Mouse (Mus musculus): ENCODE data around the gene Pcgf6. TPM values are rescaled to one million over a fixed set of nuclear protein-coding genes. Genes with fewer than 3 reads are reported as not detected.
"Not testable (repeated sequence)": the region's sequence is repeated elsewhere in the genome, so short reads cannot be mapped to it uniquely, and the experiment has no call there.

Gene Pcgf6
- total RNA-seq, 2 experiments from 2014 or later, result 3.4 to 4.1 TPM

DNA sequence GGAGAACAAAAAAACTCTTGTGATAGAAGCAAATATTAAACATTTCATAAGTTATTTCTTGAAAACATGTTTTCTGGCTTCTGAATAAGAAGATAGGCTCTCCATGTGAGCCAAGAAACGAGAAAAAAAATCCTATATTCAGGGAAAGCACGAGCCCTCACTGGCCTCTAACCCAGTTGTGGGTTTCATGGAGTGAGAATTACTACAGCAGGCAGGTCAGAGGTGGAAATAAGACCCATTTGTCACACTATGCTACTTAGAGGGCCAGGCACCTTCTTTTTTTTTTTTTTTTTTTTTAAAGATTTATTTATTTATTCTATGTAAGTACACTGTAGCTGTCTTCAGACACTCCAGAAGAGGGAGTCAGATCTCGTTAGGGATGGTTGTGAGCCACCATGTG is 50.3 kb downstream of the Pcgf6 start:
- DNase-seq; intact Hi-C loops (cut with DNase I): not testable (repeated sequence)

DNA sequence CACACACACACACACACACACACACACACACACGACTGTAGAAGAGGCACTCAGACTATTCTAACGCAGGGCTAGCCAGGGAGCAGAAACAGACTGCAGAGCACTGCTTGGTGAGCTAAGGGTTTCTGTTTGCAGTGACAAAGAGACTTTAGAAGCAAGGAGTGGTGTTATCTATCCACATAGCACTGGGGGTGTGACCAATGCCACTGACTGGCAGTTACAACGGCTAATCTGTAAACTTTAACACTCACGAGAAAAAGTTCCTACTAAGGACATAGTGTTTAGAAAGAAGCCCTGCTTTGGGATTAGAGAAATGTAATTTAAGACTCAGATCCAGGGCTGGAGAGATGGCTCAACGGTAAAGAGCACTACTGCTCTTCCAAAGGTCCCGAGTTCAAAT is 51.0 kb downstream of the Pcgf6 start:
- intact Hi-C loops (cut with DNase I), result no loop called here
- no peak for DNase-seq

DNA sequence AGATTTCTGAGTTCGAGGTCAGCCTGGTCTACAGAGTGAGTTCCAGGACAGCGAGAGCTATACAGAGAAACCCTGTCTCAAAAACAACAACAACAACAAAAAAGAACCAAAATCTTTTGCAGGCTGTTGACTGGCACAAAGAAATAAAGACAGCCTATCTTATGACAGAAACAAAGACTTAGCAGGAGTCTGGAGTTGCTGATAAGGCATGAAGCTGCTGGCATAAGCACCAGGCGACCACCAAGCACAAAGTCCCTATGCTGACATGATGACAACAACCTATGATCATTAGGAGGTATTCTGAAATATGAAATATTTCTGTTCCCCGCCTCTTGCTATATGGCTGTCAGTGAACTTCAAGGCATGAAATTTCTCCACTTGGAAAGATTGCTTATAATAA is 51.8 kb downstream of the Pcgf6 start:
- intact Hi-C loops (cut with DNase I), result no loop called here
- DNase-seq, result no peak

DNA sequence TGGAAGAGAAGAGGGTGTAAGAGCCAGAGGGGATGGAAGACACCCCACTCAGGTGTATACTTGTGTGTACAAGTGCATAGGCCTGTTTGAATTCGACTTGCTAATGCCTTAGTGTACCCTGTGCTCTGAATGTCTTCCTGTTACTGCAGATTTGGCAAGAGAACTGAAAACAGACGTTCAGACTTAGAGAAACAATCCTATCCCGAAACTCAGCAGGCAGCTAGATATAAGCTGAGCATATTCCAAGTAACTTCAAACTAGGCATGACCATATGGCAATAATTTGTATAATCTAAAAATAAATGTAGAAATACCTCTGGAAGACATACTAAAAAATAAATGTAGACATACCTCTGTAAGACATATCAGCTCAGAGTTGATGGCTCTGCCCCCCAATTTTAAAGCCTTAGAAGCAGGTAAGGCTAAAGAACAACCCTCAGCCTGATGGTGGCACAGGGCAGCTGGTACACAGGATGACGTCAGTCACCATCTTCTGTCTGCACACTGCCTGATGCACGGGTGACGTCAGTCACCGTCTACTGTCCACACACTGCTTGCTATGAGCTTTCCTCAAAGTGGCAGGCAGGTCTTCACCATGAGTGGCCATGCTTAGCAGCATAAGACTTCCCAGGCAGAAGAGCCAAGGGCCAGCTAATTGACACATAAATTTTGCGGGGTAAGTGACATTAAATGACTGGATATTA is 52.4 kb downstream of the Pcgf6 start:
- intact Hi-C loops (cut with DNase I), result no loop called here
- DNase-seq, result no peak

DNA sequence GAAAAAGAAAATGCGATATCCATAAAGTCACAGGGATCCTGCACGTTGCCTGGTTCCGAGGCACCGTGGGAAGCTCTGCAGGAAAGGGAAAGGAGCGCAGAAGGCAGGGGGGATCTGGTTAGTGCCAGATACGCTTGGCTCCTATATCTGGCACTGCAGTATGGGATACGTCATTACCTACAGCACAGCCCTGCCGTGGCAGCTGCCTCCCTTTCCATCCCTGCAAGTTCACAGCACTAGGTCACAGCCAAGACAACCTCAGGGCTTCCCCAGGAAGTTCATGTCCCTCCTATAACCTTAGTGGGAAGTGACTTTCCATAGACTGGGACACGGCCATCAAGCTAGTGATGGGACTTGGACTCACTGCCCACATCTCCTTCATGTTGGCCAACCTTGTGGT is 54.6 kb downstream of the Pcgf6 start:
- no peak for DNase-seq
- intact Hi-C loops (cut with DNase I), result no loop called here

DNA sequence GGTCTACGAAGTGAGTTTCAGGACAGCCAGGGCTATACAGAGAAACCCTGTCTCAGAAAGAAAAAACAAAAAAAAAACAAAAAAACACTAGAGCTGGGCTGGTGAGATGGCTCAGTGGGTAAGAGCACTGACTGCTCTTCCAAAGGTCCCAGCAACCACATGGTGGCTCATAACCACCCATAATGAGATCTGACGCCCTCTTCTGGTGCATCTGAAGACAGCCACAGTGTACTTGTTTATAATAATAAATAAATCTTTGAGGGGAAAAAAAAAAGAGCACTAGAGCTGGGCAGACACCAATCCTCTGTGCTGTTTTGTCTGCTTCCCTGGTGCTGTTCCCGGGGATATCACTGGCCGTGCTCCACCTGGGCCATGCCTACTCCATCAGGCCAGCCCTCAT is 58.4 kb downstream of the Pcgf6 start:
- intact Hi-C loops (cut with DNase I), result loop anchor here (5.0 kb wide), 1 partner anchor 230 kb away; the partner anchor contains the start of gene Cnnm2
- DNase-seq, result not testable (repeated sequence)

DNA sequence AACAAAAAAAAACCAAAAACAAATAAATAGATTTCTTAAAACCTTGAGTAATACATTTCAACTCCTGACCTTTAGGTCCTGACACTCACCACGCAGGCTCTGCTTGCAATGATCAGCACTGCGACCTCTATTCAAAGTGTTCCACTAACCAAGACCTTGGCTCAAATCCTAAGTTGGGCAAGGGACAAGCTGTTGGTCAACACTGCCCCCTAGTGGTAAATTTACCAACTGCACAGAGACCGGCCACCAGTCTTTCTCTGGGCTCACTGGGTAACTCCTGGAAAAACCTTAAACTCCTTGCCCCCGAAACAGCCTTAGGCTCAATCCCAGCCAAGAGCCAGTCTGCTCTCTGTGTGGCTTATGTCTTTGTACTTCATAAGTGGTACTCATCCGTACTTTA is 59.6 kb downstream of the Pcgf6 start:
- intact Hi-C loops (cut with DNase I), result loop anchor here (1.0 to 5.0 kb wide), 2 partner anchors 115 to 229 kb away; partner anchors contain the start of gene Cnnm2
- peak; percentile 76 for DNase-seq

DNA sequence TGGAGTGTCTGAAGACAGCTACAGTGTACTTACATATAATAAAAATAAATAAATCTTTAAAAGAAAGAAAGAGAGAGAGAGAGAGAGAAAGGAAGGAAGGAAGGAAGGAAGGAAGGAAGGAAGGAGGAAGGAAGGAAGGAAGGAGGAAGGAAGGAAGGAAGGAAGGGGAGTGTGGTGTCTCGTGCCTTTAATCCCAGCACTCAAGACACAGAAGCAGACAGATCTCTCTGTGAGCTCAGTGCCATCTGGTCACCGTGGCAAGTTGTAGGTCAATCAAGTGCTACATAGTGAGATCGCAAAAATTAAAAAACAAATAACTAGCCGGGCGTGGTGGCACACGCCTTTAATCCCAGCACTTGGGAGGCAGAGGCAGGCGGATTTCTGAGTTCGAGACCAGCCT is 60.1 kb downstream of the Pcgf6 start:
- not testable (repeated sequence) for DNase-seq
- intact Hi-C loops (cut with DNase I), result loop anchor here (1.0 to 5.0 kb wide), 2 partner anchors 114 to 228 kb away; partner anchors contain the start of gene Cnnm2

DNA sequence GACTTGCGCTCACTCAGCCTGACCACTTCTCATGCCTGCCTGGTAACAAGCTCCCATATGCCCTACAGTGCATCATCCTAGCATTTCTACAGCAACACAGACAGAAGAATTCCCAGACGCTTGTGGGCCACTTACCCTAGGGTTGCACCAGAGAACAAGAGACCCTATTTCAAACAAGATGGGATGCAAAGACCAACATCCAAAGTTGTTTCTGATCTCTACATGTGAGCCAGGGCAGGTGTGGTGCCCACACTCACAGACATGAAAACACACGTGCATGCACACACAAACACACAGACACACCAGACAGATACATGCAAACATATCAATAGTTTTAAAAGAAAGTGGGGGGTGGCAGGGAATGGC is 60.6 kb downstream of the Pcgf6 start:
- DNase-seq, result no peak
- intact Hi-C loops (cut with DNase I), result loop anchor here (5.0 kb wide), 1 partner anchor 228 kb away; the partner anchor contains the start of gene Cnnm2

DNA sequence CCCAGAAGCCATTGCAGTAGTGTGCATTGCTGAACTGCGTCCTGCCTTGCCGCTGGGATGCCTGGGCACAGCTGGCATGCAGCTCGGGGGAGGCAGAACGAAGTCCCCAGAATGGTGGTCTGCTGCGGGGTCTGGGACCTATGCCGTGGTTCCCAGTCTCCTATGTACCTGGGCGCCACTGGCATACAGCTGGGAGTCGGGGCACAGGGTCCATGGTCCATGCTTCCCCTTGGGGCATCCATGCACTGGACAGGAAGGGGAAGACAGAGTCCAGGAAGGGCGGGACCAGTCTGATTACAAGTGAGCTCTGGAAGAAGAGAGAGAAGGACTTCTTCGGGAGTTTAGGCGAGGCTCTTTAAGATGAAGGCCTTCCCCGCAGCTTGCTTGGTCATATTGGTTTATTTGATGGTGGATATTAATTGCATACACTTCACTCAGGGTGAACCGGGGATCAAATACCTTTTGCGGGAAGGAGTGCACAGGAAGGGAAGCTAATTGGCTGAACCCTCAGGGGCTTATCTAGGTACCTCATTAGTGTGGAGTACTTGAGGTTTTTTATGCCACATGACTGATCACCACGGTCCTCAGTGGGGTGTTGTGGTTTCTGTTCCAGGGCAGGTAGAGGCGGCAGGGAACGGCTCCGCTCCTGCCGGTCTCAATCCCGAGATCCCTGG is 61.1 kb downstream of the Pcgf6 start:
- no peak for DNase-seq
- intact Hi-C loops (cut with DNase I), result loop anchor here (5.0 kb wide), 1 partner anchor 227 kb away; the partner anchor contains the start of gene Cnnm2

DNA sequence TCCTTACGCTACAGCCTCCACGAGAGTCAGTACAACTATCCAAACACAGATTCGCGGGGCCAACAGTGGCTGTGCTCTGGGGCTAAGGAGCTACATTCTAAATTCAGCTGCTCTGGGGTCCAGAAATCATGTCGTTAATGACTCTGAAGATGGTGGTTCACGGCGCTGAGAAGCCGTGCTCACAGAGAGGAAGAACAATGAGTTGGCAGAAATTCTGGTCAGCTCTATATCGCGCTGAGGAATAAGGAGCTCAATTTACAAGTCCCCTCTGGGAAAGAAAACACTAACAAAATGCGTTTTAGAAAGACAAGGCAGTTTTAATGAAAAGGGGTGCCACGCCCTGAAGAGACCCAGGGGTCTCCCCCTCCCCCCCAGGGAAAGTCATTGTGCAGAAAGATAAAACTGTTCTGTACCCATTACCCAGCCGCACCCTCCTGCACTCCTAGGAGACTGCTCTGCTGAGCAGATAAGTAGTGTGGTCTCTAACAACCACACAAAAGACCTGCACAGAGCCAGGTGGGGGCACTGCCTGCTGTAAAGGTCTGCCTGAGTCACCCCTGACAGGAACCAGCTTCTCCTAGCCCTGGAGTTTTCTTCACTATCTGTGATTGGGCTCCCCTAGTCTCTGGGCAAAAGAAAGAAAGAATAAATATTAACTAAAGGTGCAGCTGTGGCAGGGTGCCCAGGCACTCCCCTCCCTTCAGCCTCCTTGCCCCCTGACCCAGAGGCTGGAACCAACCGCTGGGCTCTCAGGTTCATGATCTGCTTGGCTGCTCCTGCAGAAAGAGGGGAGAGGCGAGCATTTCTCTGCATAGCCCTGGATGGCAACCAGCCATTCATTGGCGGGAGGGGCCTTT is 62.2 kb downstream of the Pcgf6 start:
- intact Hi-C loops (cut with DNase I), result no loop called here
- DNase-seq, result no peak

DNA sequence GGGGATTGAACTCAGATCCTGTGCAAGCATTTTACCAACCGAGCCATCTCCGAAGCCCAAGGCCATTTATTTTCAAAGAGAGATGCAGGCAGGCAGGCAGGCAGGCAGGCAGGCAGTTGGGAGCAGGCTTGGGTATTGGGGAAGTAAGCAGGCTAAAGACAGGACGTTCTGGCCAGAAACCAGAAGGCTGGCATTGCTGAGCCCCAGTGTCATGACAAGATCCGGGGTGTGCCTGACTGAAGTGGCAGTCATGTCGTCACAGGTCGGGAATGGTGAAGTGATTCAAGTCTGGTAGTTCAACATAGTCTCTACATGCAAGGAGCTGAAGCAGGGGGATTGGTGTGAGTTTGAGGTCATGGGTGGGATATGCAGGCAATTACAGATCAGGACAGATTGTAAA is 63.1 kb downstream of the Pcgf6 start:
- intact Hi-C loops (cut with DNase I), result no loop called here
- DNase-seq, result no peak

DNA sequence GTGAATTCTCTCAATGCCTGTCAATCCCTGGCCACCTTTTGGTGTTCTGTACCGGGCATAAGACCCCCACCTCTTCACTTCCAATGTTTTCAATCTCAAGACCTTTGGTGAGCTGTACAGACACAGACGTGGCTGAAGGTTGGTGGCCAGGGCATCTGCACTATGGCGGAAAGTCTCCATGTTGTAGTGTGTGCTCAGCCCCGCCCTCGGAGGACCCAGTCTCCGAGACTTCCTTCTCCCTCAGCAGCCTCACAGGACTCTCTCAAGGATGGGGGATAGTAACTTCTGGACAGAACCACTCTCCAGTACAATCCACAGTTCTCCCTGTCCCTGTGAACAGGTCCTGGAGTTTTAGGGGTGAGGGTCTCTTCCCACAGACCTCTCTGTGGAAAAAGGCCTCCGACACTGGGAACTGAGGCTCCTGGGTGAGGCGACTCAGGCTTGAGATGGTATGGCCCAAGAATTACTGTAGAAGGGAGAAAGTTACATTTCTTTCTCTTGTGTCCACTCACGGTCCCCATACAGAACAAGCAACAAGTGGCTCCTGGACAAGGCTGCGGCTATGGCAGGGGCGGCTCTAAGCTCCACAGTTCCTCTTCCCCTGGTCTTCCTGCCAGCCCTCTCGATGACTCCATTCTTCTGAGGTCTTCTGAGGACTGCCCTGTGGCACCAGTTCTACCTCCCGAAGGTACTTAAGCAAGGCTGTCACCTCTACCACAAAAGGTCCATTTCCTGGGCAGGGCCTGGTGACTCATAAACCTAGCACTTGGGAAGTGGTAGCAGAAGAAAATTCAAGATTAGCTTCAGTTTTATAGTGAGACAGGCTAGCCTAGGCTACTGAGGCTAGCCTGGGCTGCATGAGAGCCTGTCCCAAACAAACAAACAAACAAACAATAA is 65.7 kb downstream of the Pcgf6 start:
- DNase-seq, result no peak
- intact Hi-C loops (cut with DNase I), result no loop called here

DNA sequence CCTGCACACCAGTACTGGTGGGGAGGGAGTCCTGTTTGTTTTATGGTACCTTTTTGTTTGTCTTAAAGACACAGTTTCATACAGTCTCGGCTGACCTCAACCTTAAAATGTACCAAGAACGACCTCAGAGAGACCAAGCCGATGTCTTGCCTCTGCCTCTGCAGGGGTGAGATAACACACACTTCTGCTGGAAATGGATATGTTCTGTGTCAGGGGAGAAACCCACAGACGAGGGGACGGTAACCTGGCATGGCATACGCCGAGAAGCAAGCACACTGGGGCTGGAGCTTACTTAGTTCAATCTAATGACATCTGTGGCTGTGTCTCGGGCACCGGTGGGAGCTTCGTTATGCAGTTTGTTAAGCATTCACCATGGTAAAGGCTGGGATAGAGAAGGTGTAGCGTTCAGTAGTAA is 66.7 kb downstream of the Pcgf6 start:
- intact Hi-C loops (cut with DNase I), result no loop called here

More for the DNA sequence above, 66.7 kb downstream of the Pcgf6 start:
- DNase-seq, result no peak

Other genes starting within 250 kb of the Pcgf6 start
- gene Ina, start 36.2 kb downstream of the Pcgf6 start, total RNA-seq (2021), result not detected
- 10 to 100 TPM in 1 of 2 experiments, 1 to 10 TPM in 1; 6.3 to 10.2 TPM for gene Nt5c2, start 35.8 kb downstream of the Pcgf6 start, total RNA-seq (2021)
- gene Taf5, start 16.8 kb upstream of the Pcgf6 start, total RNA-seq (2021), result 1 to 10 TPM; 2.1 to 2.8 TPM
- gene Usmg5, start 39.7 kb upstream of the Pcgf6 start, total RNA-seq (2021), result 1,000 to 10,000 TPM; 1,041 to 1,197 TPM
- 1 to 10 TPM; 6.4 to 8.0 TPM for gene Pdcd11, start 39.9 kb upstream of the Pcgf6 start, total RNA-seq (2021)
- gene Calhm2, start 87.4 kb upstream of the Pcgf6 start, total RNA-seq (2021), result 1 to 10 TPM; 1.4 to 2.4 TPM
- gene Calhm1, start 93.3 kb upstream of the Pcgf6 start, total RNA-seq (2021), result not detected
- gene Calhm3, start 106.9 kb upstream of the Pcgf6 start, total RNA-seq (2021), result not detected
- 100 to 1,000 TPM; 116 to 129 TPM for gene Neurl1a, start 127.9 kb upstream of the Pcgf6 start, total RNA-seq (2021)

Measured in gastrocnemius, postnatal 36 days (tissue).